Mouse (Mus musculus) cerebellum, adult 11-12 months (tissue): ENCODE results near the gene Asna1.

Source experiments
- DNase-seq: peaks from one replicate; pipeline ENCODE4 v3.0.0; 2022

The Asna1 gene

GRCm38 (mm10) chr8:85025098-85025932, at the start of gene Asna1:
Gene Asna1 (minus strand): TSS chr8:85025281.
- DNase-seq: peak; percentile 83

GRCm38 (mm10) chr8:85074617-85075016, 49.5 kb upstream of the Asna1 start:
- DNase-seq: no peak

GRCm38 (mm10) chr8:85074167-85074566, 49.1 kb upstream of the Asna1 start:
- DNase-seq: no peak

GRCm38 (mm10) chr8:85073041-85073612, 48.0 kb upstream of the Asna1 start:
- DNase-seq: no peak

GRCm38 (mm10) chr8:85072364-85072929, 47.4 kb upstream of the Asna1 start:
- DNase-seq: no peak

DNA sequence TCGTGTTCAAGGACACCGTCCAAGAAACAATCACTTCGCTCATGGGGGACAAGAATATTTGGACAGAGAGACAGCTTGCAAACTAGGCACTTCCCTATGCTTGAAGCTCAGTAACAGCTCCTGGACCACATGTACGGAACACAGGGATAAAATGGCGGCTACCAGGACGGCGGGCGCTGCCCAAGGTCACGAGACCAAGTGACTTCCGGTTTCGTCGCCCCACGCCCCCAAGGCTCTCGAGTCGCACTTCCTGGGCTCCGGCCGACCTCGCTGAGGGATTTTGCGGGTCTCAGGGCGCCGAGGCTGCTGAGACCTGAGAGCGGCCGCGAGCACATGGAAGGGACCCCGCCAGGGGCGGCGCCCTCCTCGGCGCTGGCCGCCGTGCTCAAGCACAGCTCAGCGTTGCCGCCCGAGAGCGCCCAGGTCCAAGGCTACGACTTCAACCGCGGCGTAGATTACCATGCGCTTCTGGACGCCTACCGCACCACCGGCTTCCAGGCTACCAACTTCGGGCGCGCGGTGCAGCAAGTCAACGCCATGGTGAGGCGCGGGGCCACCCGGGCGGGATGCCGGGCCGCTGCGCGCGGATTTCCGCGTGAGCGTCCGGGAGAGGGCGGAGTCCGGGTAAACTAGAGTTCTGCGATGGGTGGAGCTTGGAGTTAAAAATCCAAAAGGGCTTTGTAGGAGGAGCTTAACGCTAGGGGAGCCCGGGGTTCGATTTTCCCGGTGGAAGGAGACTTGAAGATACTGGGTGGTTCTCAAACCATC, 46.6 kb upstream of the Asna1 start, which contains the start of gene Dhps:
Gene Dhps, plus strand, starts transcription at position 244 of the 768 bp plus-strand sequence.
- peak; percentile 90 for DNase-seq

GRCm38 (mm10) chr8:85071041-85071440, 46.0 kb upstream of the Asna1 start:
- DNase-seq: no peak

DNA sequence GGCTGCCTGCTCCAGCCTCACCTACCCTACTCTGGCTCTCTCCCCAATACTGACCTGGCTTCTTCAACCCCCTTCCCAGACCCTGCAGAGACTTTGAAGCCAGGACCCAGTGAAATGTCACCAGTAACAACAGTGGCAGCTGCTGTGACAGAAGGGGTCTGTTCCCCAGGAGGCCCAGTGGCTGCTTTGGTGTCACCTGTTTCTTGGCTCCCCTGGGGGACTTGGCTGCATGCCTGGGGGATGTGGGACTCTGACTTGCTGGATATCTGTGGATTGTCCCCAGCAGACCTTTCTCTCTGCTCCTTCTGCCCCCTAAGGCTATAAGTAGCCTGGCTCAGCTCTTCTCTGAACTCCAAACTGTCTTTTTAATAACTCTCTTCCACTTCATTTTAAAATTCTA, 42.9 kb upstream of the Asna1 start, which contains the start of gene Gm5741:
Gene Gm5741, minus strand, starts transcription at position 1 of the 400 bp plus-strand sequence.
- no peak for DNase-seq

DNA sequence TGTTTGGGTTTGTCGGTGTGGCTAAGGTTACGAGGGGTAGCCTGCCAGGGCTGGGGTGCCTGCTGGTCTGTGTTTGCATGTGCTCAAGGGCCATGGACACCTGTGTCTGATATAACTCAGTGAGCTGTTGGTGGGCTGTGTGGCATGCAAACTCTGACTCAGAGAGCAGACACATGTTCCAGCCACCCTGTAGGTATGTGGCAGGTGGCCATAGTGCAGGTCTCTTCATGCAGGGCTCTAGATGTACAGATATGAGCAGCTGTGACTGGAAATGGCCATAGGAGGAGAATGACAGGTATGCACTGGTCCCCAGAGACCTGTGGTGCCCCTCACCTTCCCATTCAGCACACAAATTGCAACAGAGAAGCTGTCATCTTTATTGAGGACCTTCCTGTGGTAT, 42.1 kb upstream of the Asna1 start:
- DNase-seq: no peak

DNA sequence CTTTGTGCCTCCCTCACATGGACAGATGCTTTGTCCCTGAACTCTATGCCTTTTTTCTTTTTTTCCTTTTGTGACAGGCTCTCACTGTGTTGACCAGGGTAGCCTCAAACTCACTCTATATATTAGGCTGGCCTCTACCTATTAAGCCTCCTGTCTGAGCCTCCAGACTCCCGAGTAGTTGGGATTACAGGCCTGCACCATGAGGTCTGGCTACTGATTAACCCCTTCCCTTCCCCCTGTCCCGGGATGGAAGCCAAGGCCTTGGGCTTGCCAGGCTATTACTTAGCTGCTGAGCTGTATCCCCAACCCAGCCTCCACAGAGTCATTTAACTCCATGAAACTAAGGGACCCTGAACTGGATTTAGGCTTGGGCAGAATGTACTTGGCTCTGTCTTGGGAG, 40.1 kb upstream of the Asna1 start:
- DNase-seq: no peak

DNA sequence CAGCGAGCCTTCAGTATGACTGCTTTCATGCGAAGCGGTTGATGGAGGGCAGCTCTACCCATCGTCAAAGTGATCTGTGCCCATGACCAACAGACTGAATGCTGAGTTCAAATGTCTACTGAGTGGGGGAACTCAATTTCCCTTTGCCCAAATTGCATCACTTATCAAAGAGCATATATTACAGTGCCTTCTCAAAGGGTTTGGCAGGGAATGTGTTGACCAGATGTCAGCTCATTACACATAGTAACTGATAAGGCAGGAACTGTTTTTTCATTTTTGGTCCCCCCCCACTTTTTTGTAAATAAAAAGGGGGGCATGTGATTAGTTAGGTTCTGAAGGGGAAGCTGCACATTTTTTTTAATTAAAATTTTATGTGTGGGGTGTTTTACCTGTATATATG, 37.5 kb upstream of the Asna1 start:
- DNase-seq: no peak

DNA sequence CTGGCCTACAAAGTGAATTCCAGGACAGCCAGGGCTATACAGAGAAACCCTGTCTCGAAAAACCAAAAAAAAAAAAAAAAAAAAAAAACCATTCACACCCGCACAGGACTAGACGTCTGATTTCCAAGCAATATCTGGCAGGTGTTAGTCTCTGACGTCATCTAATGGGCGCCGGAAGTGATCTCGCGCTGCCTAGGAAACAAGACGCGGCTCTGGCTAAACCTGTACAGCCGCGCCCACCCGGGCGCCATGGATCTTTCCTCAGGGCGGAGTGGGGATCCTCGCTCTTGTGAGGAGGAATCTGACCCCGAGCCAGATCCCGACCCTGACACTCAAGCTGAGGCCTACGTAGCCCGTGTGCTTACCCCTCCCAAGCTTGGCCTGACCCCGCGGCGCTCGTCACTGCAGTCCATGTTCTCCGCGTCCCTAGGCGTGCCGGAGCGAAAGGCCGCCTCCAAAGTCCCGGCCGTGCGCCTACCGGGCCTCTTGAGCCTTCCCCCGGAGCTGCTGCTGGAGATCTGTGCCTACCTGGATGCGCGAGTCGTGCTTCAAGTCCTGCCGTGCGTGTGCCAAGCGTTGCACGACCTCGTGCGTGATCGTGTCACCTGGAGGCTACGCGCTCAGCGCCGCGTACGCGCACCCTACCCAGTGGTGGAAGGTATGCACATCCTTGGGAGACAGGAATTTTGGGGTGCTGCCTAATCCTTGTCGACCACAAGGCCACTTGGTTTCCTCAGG, 35.0 kb upstream of the Asna1 start, which contains the start of gene Fbxw9:
Gene Fbxw9, plus strand, starts transcription at position 177 of the 738 bp plus-strand sequence.
- peak; percentile 89 for DNase-seq

DNA sequence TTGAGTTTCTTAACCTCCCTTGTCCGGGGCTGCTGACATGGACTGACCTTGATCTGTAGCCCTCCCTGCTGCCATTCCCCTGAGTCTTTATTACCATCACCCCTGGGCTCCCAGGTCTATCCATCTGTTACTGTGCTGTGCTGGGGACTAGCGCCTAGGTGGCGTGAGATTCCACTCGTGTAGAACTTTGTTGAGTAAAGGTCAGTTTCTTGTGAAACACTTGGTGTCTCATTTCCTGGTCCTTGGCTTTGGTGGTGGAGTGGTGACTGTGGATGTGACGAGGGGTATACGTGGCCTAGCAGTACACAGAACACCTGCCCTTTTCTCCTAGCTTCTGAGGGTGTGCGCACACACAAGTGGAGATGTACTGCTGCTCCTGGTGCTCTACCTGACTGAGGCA, 32.3 kb upstream of the Asna1 start:
- DNase-seq: no peak

GRCm38 (mm10) chr8:85043619-85044018, 18.5 kb upstream of the Asna1 start:
- DNase-seq: no peak

GRCm38 (mm10) chr8:85037681-85038531, 12.8 kb upstream of the Asna1 start:
- peak; percentile 60 for DNase-seq

DNA sequence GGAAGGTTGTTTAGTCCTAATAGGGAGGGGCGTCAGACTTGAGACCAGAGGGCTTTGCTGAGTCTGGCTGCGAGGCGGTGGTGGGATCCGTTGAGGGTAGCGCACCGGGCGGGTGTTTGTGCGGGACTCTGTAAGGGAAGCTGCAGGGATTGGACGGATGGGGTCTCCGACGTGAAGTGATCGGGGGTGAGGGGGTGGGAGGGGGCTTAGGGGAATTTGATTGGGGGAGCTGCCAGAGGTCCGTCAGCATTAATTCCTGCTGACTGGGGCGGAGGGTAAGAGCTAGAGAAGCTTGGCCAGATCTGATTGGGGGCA, 12.2 kb upstream of the Asna1 start:
- no peak for DNase-seq

DNA sequence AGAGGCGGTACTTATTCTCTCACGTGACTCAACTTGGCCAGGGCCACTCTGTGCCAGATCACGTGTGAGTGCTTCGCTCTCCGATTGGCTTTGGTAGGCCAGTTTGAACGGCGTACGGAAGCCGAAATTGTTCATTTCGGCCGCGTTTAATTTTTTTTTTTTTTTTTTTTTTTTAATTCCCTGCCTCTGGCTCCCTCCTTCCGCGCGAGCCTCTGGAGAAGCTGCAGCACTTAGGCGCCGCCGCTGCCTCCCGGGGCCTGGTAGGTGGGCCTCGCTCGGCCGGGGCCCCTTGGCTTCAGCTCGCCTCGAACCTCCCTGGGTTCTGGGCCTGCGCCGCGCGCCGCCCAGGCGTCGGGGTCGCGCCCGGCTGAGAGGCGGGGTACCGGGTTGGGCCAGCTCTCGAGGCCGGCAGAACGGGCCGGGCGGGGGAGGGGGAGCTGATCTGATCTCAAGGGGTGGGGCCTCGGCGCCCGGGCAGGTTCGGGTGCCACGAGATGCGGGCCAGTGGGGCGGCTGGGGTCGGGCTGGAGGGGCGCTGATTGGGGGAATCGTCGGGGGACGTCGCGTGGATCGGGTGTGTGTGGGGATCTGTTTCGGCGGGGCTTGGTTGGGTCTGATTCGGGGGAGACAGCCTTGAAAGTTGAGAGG, 11.8 kb upstream of the Asna1 start, which contains the start of gene Tnpo2:
Gene Tnpo2, plus strand, starts transcription at position 198 of the 648 bp plus-strand sequence.
- peak; percentile 94 for DNase-seq

DNA sequence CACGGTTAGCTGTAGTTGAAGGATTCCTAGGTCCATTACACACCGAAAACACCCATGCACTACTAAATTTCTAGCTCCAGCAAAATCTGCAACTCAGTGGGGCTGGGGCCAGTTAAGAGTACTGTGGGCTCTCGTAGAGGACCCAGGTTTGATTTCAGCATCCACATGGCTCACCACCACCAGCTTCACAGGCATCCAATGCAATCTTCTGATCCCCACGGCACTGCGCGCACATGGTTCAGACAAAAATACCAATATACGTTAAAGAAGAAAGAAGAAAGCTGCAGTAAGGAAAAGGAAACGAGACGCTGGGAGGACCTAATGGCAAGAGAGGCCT, 11.3 kb upstream of the Asna1 start:
- no peak for DNase-seq

DNA sequence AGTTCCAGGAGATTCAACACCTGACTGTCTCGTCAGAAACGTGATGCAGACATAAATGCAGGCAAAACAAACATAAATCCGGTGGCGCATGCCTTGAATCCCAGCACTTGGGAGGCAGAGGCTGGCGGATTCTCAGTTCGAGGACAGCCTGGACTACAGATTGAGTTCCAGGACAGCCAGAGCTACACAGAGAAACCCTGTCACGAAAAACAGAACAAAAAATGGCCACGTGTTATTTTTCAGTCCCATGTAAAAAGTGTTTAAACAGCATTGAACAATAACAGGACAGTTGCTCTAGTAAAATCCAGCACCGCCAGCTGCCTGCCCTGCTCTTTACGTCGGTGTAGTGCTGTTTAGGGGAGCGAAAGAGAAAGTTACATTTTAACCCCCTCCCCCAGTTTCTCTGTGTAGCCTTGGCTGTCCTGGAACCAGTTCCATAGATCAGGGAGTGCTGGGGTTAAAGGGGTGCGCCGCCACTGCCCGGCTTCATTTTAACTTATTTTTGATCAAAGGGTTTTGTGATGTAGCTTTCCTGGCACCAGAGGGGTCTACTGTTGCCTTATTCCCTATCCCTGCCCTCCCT, 10.7 kb upstream of the Asna1 start:
- DNase-seq: no peak

DNA sequence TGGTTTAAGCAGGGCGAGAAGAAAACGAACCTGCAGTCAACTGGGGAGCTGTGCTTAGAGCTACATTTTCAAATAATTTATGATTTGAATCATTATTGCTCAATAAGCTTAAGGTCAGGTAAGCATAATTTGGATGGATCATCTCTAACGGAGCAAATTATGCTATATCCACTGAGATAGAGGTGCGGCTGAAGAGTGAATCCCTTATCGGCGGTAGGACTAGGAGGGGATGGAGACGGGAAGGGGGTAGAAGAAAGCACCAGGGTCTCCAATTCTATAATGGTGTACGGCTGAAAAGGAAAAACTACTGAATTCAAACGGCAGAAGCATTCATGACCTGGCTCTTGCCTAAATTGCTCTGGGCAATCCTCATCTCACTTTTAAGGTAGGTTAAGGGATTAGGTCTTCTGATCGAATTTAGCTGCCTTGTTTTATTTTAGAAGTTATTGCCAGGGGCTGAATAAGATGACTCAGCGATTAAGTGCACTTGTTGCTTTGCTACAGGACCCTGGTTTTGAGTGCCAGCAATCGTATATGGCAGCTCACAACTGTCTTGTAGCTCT, 10.2 kb upstream of the Asna1 start:
- DNase-seq: no peak
